Mouse (Mus musculus) gastrocnemius, adult 2 months (tissue): ENCODE results near the gene Zbtb9. TPM values are rescaled to one million over a fixed set of nuclear protein-coding genes. Genes with fewer than 3 reads are reported as not detected.

Source experiments
- DNase-seq: peaks from one replicate; pipeline ENCODE4 v3.0.0; 2022
- H3K27ac ChIP-seq: fragments of 200-600 bp; 2 replicates; pipeline ENCODE4 v1.8.1; 2022; ENCODE audit warnings: mild to moderate bottlenecking
- H3K4me3 ChIP-seq: fragments of 200-600 bp; 2 replicates; pipeline ENCODE4 v1.8.1; 2022; ENCODE audit warnings: mild to moderate bottlenecking, moderate library complexity
- CTCF ChIP-seq: fragments of 200-600 bp; IDR thresholded peaks from 2 replicates; pipeline ENCODE4 v1.8.1; 2022; ENCODE audit warnings: antibody characterized with exemption, mild to moderate bottlenecking, moderate library complexity
- intact Hi-C: fragments of 180-260 bp; cut with DNase I; formaldehyde crosslinking; loops from one replicate; pipeline ENCODE4 v1.15.1; 2025
- total RNA-seq, 2 experiments: library from RNA; stranded (reverse); gene quantifications; 2 replicates each; pipeline ENCODE4 v1.2.3; 2021

Gene Zbtb9
- total RNA-seq, 2 experiments from 2014 or later = 0.17 to 0.41 TPM

GRCm38 (mm10) chr17:27012909-27013308, 39.9 kb downstream of the Zbtb9 start:
- no peak for DNase-seq
- Histone ChIP-seq H3K27ac (no peak overlapping the region), H3K4me3 (no peak overlapping the region)
- TF ChIP-seq CTCF = no peak
- intact Hi-C loops = no loop called here

- peak overlapping the region; percentile 89 for H3K4me3 ChIP-seq
- TF ChIP-seq CTCF = no peak
- intact Hi-C loops = loop anchor here (5.0 kb wide), 1 partner anchor 101 kb away; the partner anchor contains the start of gene Kifc5b
- peak; percentile 92 for DNase-seq
- H3K27ac ChIP-seq = peak overlapping the region; percentile 95
Observed at GRCm38 (mm10) chr17:27017564-27018499, 44.9 kb downstream of the Zbtb9 start.

GRCm38 (mm10) chr17:27018555-27019196, 45.7 kb downstream of the Zbtb9 start:
- peak overlapping the region; percentile 95 for H3K27ac ChIP-seq
- peak overlapping the region; percentile 89 for H3K4me3 ChIP-seq
- no peak for DNase-seq
- no peak for TF ChIP-seq CTCF
- intact Hi-C loops = loop anchor here (5.0 kb wide), 1 partner anchor 101 kb away; the partner anchor contains the start of gene Kifc5b

- Histone ChIP-seq H3K4me3 (no peak overlapping the region), H3K27ac (no peak overlapping the region)
- intact Hi-C loops = no loop called here
- no peak for DNase-seq
- TF ChIP-seq CTCF = no peak
Observed at GRCm38 (mm10) chr17:27021076-27021475, 48.1 kb downstream of the Zbtb9 start.

GRCm38 (mm10) chr17:27021736-27022135, 48.8 kb downstream of the Zbtb9 start:
- no peak for DNase-seq
- Histone ChIP-seq H3K27ac (no peak overlapping the region), H3K4me3 (no peak overlapping the region)
- TF ChIP-seq CTCF = no peak
- intact Hi-C loops = no loop called here

- no peak for DNase-seq
- no peak for TF ChIP-seq CTCF
- intact Hi-C loops = no loop called here
- no peak overlapping the region for H3K27ac ChIP-seq
- no peak overlapping the region for H3K4me3 ChIP-seq
Observed at GRCm38 (mm10) chr17:27023342-27023741, 50.4 kb downstream of the Zbtb9 start.

- Histone ChIP-seq H3K27ac (no peak overlapping the region), H3K4me3 (no peak overlapping the region)
- TF ChIP-seq CTCF = no peak
- intact Hi-C loops = loop anchor here (5.0 kb wide), 2 partner anchors 93 to 162 kb away; partner anchors contain the start of gene Phf1
- no peak for DNase-seq
Observed at GRCm38 (mm10) chr17:27025326-27025902, 52.4 kb downstream of the Zbtb9 start.

- intact Hi-C loops = loop anchor here (5.0 kb wide), 2 partner anchors 94 to 161 kb away; partner anchors contain the start of gene Phf1
- no peak for TF ChIP-seq CTCF
- DNase-seq = no peak
Observed at GRCm38 (mm10) chr17:27025951-27026350, 53.0 kb downstream of the Zbtb9 start.

GRCm38 (mm10) chr17:27027460-27028283, 54.7 kb downstream of the Zbtb9 start:
- intact Hi-C loops = loop anchor here (5.0 kb wide), 2 partner anchors 95 to 160 kb away; partner anchors contain the start of gene Phf1
- peak overlapping the region; percentile 94 for H3K4me3 ChIP-seq

More at GRCm38 (mm10) chr17:27025951-27026350, 53.0 kb downstream of the Zbtb9 start:
- Histone ChIP-seq H3K27ac (no peak overlapping the region), H3K4me3 (no peak overlapping the region)

GRCm38 (mm10) chr17:27028284-27028795, 55.4 kb downstream of the Zbtb9 start:
- intact Hi-C loops = loop anchor here (5.0 kb wide), 2 partner anchors 96 to 159 kb away; partner anchors contain the start of gene Phf1
- peak overlapping the region; percentile 94 for H3K4me3 ChIP-seq
- peak; percentile 93 for DNase-seq
- peak; percentile 95 for TF ChIP-seq CTCF
- H3K27ac ChIP-seq = peak overlapping the region; percentile 90

More at GRCm38 (mm10) chr17:27027460-27028283, 54.7 kb downstream of the Zbtb9 start:
- TF ChIP-seq CTCF = no peak
- H3K27ac ChIP-seq = peak overlapping the region; percentile 90
- peak; percentile 55 for DNase-seq

- Histone ChIP-seq H3K27ac (peak within 1 kb of the TSS; percentile 90), H3K4me3 (peak within 1 kb of the TSS; percentile 94)
- DNase-seq = no peak
- TF ChIP-seq CTCF = no peak
- intact Hi-C loops = loop anchor here (5.0 kb wide), 2 partner anchors 97 to 158 kb away; partner anchors contain the start of gene Phf1
Observed at GRCm38 (mm10) chr17:27028909-27029308, 55.9 kb downstream of the Zbtb9 start, which contains the start of gene Bak1. Gene Bak1, minus strand, starts transcription at chr17:27029009.
